Mouse (Mus musculus) stomach, embryonic 16.5 days (tissue): ENCODE measurements around the gene Irs3. TPM values are rescaled to one million over a fixed set of nuclear protein-coding genes. Genes with fewer than 3 reads are reported as not detected.

ENCODE experiments used
- ATAC-seq: fragments of 200-750 bp; cut with Nextera tagmentation; 2 replicates; pipeline ENCODE4 v1.8.0; 2017; ENCODE audit warnings: moderate number of reproducible peaks, moderate TSS enrichment; ENCODE audit not compliant: insufficient read depth, low FRiP score
- H3K27ac ChIP-seq: fragments of 300-500 bp; sonication (generic); 2 replicates; pipeline ENCODE4 v1.5.1; 2014; ENCODE audit warnings: low read length
- H3K27me3 ChIP-seq: fragments of 300-500 bp; sonication (generic); 2 replicates; pipeline ENCODE4 v1.6.1; 2014; ENCODE audit warnings: low read length, control low read depth, mixed read lengths; ENCODE audit not compliant: control insufficient read depth, insufficient read depth
- H3K36me3 ChIP-seq: fragments of 300-500 bp; sonication (generic); 2 replicates; pipeline ENCODE4 v1.6.1; 2014; ENCODE audit warnings: low read length; ENCODE audit not compliant: control insufficient read depth, insufficient read depth
- H3K4me1 ChIP-seq: fragments of 300-500 bp; sonication (generic); 2 replicates; pipeline ENCODE4 v1.6.1; 2014; ENCODE audit warnings: low read length, control low read depth, mixed read lengths; ENCODE audit not compliant: control insufficient read depth, insufficient read depth
- H3K4me2 ChIP-seq: fragments of 300-500 bp; sonication (generic); 2 replicates; pipeline ENCODE4 v1.6.1; 2014; ENCODE audit warnings: low read depth, low read length, mixed read lengths
- H3K4me3 ChIP-seq: fragments of 300-500 bp; sonication (generic); replicated peaks from 2 replicates; pipeline ENCODE4 v1.5.1; 2014; ENCODE audit warnings: mild to moderate bottlenecking, low read length
- H3K9ac ChIP-seq: fragments of 300-500 bp; sonication (generic); 2 replicates; pipeline ENCODE4 v1.6.1; 2014; ENCODE audit warnings: low read length
- H3K9me3 ChIP-seq: fragments of 300-500 bp; sonication (generic); replicated peaks from 2 replicates; pipeline ENCODE4 v1.6.1; 2016; ENCODE audit warnings: low read length, control low read depth; ENCODE audit not compliant: control insufficient read depth
- WGBS: fragments of 180-500 bp; shearing (Covaris S2); extraction: QIAGEN DNeasy Blood & Tissue Kit; methylation state at CpG from one replicate; pipeline ENCODE4 v1.1.7; 2014; 5-methylcytosine and 5-hydroxymethylcytosine counted together
- polyA plus RNA-seq: library from polyadenylated mRNA; unstranded; fragments of >200 nt; fragmentation: Nextera tagmentation; extraction: Ambion mirVana; gene quantifications from 2 replicates; pipeline ENCODE4 v1.2.1, GENCODE M21; 2015

Irs3 gene
- polyA plus RNA-seq, 1 experiment from 2014 or later = 0.14 TPM

DNA sequence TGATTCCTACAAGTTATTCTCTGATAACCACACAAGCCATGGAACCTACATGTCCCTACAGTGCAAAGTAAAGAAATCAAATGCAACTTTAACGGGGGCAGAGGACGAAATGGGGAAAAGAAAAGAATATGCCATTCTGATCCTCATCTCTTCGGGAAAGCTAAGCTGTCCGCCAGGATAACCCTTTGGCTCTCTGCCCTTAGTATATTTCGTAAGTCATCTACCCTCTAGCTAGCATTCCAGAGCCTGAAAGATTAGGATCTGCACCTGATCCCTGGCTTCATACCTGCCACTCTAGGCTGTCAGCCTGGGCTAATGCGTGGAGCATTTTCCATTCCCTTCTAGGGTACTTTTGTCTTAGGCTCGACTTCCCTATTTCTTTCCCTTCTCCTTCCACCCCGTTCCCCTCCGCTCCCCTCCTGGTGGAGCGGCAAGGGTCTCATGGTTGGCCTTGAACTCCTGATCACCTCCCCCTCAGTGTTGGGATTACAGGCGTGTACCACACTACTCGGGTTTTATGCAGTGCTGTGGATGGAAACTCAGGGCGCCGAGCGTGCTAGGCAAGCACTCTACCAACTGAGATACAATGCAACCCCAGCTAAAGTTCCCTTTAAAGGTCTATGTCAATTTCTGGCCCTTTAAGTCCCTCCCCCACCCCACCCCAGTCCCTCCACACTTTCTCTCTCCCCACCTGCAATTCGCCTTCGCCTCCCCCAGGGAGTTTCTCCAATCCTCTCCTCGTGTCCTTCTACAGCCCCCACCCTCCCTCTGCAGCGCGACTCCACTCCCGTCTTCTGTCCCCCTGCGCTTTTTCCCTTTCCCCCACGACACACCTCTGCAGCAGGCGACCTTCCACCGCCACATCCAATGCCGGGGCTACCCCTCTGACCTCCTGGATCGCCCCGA, 38.1 kb upstream of the Irs3 start:
- Histone ChIP-seq H3K9ac (peak overlapping the region; percentile 77), H3K4me2 (peak overlapping the region; percentile 95), H3K4me1 (peaks cover 15% of the 10 kb centered on the region), H3K27me3 (no peaks in the 10 kb centered on the region), H3K4me3 (peak overlapping the region; percentile 84), H3K27ac (peak overlapping the region; percentile 78), H3K36me3 (no peaks in the 10 kb centered on the region), H3K9me3 (no peaks in the 10 kb centered on the region)
- WGBS = 6% methylated on average over 28 of the region's 28 CpGs
- ATAC-seq = no peak

DNA sequence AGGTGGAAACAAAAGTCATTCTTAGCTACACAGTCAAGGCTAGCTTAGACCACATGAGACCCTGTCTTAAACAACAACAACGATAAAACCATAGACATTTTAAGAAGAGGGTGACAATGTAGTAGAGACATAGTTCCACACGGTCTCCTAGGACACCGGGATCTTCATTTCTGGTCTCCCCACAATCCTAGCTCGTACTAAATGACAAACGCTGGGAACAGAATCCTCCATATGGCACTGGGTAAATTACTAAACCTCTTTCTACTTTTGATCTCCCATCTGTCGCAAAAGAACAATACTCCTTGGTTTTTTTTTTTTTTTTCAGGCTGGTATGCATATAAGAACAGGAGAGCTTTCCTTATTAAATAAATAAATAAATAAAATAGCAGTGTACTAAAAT, 37.0 kb upstream of the Irs3 start:
- Histone ChIP-seq H3K4me3 (no peak overlapping the region), H3K4me2 (no peak overlapping the region), H3K9me3 (no peaks in the 10 kb centered on the region), H3K9ac (no peak overlapping the region), H3K36me3 (no peaks in the 10 kb centered on the region), H3K4me1 (peaks cover 15% of the 10 kb centered on the region), H3K27ac (no peak overlapping the region), H3K27me3 (no peaks in the 10 kb centered on the region)
- ATAC-seq = no peak
- WGBS = 87% methylated on average over 6 of the region's 6 CpGs

DNA sequence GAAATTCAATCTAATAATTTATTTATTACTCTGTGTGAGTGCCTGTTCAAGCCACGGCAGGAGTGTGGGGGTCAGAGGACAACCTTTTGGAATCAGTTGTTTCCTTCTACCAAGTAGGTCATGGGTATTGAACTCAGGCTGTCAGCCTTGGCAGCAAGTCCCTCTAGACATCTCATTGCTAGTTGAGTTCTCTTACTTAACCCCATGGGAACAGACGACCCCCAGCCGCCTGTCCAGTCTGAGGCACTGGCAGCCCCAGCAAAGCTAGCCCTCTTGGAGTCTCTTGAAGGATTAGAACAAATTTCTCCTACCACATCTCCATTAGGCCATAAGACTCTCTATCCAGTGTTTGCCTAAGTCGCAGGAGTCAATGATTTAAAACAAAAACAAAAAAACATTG, 34.2 kb upstream of the Irs3 start:
- Histone ChIP-seq H3K9me3 (no peaks in the 10 kb centered on the region), H3K27ac (no peak overlapping the region), H3K4me2 (no peak overlapping the region), H3K4me1 (peaks cover 10% of the 10 kb centered on the region), H3K4me3 (no peak overlapping the region), H3K9ac (no peak overlapping the region), H3K27me3 (no peaks in the 10 kb centered on the region), H3K36me3 (no peaks in the 10 kb centered on the region)
- WGBS = 77% methylated on average over 4 of the region's 4 CpGs
- ATAC-seq = no peak

DNA sequence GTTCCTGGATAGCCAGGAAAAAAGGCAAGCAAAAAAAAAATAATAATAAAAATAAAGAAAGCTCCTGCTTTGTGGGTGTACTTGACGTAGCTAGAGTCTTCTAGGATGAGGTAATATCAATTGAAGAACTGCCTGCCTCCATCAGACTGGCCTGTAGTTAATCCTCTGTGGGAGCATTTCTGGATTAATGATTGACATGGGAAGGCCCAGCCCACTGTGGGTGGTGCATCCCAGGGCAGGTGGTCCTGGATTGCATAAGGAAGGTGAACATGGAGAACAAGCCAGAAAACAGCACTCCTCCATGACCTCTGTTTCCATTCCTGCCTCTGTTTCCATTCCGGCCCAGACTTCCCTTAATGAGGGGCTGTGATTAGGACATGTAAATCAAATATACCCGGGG, 33.2 kb upstream of the Irs3 start:
- Histone ChIP-seq H3K27me3 (no peaks in the 10 kb centered on the region), H3K9me3 (no peaks in the 10 kb centered on the region), H3K4me3 (no peak overlapping the region), H3K9ac (no peak overlapping the region), H3K4me1 (peaks cover 10% of the 10 kb centered on the region), H3K36me3 (no peaks in the 10 kb centered on the region), H3K27ac (no peak overlapping the region), H3K4me2 (no peak overlapping the region)
- 72% methylated on average over 3 of the region's 3 CpGs for WGBS
- ATAC-seq = no peak

DNA sequence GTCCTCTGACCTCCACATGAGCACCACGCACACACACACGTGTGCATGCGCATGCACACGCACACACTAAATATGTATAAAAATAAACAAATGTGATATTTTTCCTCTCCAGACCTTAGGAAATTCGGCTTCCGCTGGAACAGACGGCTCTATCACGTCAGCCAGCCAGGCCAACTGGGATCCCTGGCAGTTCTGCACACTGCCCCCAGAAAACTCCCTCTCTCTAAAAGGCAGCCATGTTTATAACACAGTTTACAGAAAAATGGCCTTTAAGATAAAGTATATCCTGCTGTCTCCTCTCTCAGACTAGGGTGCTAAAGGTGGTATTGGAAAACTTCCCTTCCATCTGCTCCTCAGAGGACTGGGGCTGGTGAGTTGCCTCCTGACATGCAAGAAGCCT, 32.3 kb upstream of the Irs3 start:
- H3K4me3 ChIP-seq = no peak overlapping the region
- 92% methylated on average over 8 of the region's 8 CpGs for WGBS
- H3K27me3 ChIP-seq = no peaks in the 10 kb centered on the region
- no peak overlapping the region for H3K9ac ChIP-seq
- no peak overlapping the region for H3K27ac ChIP-seq
- peaks cover 7% of the 10 kb centered on the region for H3K4me1 ChIP-seq
- no peaks in the 10 kb centered on the region for H3K9me3 ChIP-seq
- H3K4me2 ChIP-seq = no peak overlapping the region
- no peak for ATAC-seq
- no peaks in the 10 kb centered on the region for H3K36me3 ChIP-seq

DNA sequence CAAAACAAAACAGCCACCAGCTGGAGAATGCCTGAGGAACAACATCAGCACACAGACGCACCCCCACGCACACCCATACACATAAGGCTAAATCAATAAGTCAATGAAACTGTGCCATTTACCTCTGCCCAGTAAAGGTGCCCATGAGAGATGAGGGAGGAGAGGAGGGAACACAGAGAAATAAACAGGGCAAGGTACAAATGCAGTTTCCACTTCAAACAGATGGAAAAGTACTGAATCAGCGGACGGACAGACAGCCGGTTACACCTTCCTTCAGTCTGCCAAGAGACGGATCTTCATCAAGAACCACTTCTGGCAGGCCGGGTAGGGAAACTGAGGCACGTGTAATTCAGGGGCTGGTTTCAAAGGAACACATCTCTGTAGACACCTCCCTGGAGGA, 29.3 kb upstream of the Irs3 start:
- ATAC-seq = no peak
- 92% methylated on average over 8 of the region's 8 CpGs for WGBS
- Histone ChIP-seq H3K9ac (no peak overlapping the region), H3K36me3 (no peaks in the 10 kb centered on the region), H3K9me3 (no peaks in the 10 kb centered on the region), H3K27ac (no peak overlapping the region), H3K4me1 (peaks cover 28% of the 10 kb centered on the region), H3K27me3 (no peaks in the 10 kb centered on the region), H3K4me3 (no peak overlapping the region), H3K4me2 (no peak overlapping the region)

DNA sequence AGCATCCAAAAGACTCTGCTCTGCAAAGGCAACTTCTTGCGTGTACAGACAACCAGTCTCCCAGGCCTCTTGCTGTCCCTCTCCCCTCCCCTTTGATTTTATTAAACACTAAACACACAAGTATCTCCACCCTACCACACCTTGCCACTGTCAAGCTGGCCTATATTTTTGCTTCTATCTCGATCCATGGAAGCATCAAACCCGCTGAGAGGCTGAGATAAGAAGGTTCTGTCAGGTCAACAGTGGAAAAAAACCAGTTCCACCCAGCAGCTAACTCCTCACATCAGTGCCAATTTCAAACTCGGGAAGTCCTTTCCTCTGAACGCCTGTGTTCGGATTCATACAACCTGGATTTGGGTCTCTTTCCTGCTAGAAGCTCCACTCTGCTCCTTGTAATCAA, 27.5 kb upstream of the Irs3 start:
- Histone ChIP-seq H3K4me3 (no peak overlapping the region), H3K27ac (no peak overlapping the region; the same call in 1 of the 2 replicates), H3K27me3 (no peaks in the 10 kb centered on the region), H3K4me1 (peaks cover 28% of the 10 kb centered on the region), H3K9ac (no peak overlapping the region), H3K36me3 (no peaks in the 10 kb centered on the region), H3K9me3 (no peaks in the 10 kb centered on the region), H3K4me2 (no peak overlapping the region)
- WGBS = 70% methylated on average over 6 of the region's 6 CpGs
- no peak for ATAC-seq

DNA sequence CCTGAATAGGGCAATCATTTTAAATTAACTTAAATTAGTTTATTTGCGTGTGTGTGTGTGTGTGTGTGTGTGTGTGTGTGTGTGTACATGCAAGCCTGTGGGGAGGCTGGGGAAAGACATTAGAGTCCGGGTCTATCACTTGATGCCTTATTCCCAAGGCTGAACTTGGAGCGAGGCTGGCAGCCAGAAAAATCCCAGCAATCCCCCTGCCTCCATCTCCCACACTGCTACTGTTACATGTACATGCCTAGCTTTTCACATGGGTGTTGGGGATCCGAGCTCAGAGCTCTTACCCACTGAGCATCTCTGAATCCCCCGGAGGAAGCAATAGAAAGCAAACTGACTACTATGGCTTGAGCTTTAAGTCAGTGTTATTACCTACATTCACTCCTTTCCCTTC, 26.8 kb upstream of the Irs3 start:
- ATAC-seq = no peak
- peak overlapping the region; percentile 86 for H3K27ac ChIP-seq
- 74% methylated on average over 5 of the region's 5 CpGs for WGBS
- H3K36me3 ChIP-seq = 0 out of 2 replicates have a peak, but pooled peaks cover 2% of the 10 kb centered on the region
- no peak overlapping the region for H3K4me3 ChIP-seq
- no peak overlapping the region for H3K9ac ChIP-seq
- no peaks in the 10 kb centered on the region for H3K27me3 ChIP-seq
- H3K9me3 ChIP-seq = no peaks in the 10 kb centered on the region
- peaks cover 28% of the 10 kb centered on the region for H3K4me1 ChIP-seq
- H3K4me2 ChIP-seq = no peak overlapping the region

DNA sequence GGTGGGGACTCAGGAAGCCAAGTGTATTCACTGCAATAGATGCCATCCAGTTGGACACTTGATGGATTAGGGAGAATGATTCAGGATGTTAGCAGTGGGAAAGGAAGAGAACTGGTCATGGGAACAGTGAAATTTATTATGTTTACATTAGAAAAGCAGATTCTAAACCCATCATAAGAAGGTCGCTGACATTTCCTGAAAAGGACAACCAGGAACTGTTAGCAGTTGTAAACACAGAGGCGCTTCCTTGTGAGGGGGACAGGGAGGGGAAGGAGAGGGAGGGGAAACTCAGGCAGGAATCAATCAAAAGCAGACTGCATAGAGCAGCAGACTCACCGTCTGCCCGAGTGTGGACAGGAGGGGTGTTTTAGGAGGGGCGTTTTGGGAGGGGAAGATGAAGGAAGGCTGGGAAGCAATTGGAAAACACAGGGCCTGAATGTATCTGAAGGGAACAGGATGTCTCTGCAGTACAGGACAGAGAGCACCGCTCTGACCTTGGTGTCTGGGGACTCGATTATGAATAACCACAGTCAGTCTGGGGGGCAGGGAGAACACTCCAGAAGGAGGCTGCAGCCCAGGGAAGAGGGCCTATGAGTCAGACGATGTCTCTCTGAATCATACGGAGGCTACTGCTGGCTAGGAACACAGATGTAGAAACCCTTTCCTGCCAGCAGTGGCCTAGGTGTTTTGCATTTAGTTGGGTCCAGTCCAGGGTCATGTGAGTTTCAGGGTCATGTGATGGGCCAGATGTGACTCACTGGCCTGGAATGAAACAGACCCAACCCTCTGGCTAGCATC, 26.1 kb upstream of the Irs3 start:
- Histone ChIP-seq H3K27ac (peak overlapping the region; percentile 86), H3K36me3 (0 out of 2 replicates have a peak, but pooled peaks cover 4% of the 10 kb centered on the region), H3K9ac (peak overlapping the region; percentile 52), H3K27me3 (no peaks in the 10 kb centered on the region), H3K4me3 (no peak overlapping the region), H3K4me2 (peak overlapping the region; percentile 9; the same call in 1 of the 2 replicates), H3K4me1 (peaks cover 28% of the 10 kb centered on the region), H3K9me3 (no peaks in the 10 kb centered on the region)
- WGBS = 8% methylated on average over 9 of the region's 9 CpGs
- peak; percentile 80 for ATAC-seq
